Comparison of ENCODE assay signal across 8 mouse cellular contexts in the genomic region with DNA sequence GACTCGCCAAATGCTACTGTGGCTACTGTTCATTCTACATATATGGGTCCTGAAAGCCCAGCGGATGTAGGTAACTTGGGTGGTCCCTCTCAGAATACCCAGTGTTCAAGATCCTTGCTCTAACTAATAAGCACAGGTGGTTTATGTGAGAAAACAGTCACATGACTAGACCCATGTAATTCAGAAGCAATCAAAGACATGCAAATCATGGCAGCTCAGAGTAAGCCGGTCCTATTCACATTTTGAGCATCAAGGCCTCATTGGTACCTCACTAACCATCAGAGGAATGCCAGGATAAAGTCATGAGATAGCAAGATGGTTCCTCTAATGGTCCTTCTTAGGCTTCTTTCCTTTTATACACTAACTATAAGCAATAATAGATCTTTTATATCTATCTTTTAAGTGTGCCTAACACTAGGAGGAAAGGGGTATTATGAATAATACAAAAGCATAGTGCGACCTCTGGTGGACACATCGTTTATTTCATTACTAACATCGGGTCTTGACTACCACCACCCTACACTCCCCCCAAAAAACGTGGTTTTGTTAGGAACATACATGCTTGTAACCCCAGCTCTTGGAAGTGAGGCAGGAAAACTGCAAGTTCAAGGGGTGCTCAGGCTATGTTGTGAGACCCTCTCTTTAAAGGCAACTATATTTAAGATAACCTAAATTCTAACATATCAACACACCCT. TPM values are rescaled to one million over a fixed set of nuclear protein-coding genes. Genes with fewer than 3 reads are reported as not detected.
DNase-seq lines count a peak whose midpoint lies in the region; ATAC-seq and TF ChIP-seq lines count a peak whose summit lies in the region.

No protein-coding gene starts in this region.

- 40% methylated on average over 7 of the region's 7 CpGs for WGBS in lung, adult 2 months

- H3K4me3 ChIP-seq in brown adipose tissue, adult 24 weeks (ENCODE audit: insufficient read depth, low read depth, low read length) = 0 out of 2 replicates have a peak overlapping the region, but pooled peaks have one; percentile 18
- H3K4me3 ChIP-seq in lung, adult 2 months (replicated peaks; ENCODE audit: extremely low read depth, low read depth, low read length) = no peak overlapping the region

- peak; percentile 34; the same call in 1 of the 2 replicates for ATAC-seq in neutrophil, adult 5-6 weeks (ENCODE audit: extremely low read depth, insufficient number of reproducible peaks, low FRiP score, poor library complexity, severe bottlenecking)

- DNase-seq in testis, postnatal 10 days (ENCODE audit: low spot score) = peak; percentile 75
- DNase-seq in testis, postnatal 14 days (ENCODE audit: low spot score) = no peak
- peak; percentile 33 for DNase-seq in gastrocnemius, postnatal 14 days
- peak; percentile 58 to 73 for DNase-seq in kidney, postnatal 36 days
- peak; percentile 17 for DNase-seq in lung, adult 2 months
- no peak for DNase-seq in ovary, postnatal 10 days (ENCODE audit: low spot score)

- intact Hi-C loops in gastrocnemius, postnatal 14 days (cut with DNase I; ENCODE audit: low total_unique reads) = loop anchor here (5.0 to 10.0 kb wide), 3 partner anchors 48 to 205 kb away; no protein-coding TSS in a partner anchor

- peak; percentile 14 for TF ChIP-seq CTCF in lung, adult 2 months (IDR thresholded peaks at IDR 0.05; ENCODE audit: insufficient read depth, low read length)

- H3K27ac ChIP-seq in brown adipose tissue, adult 24 weeks (replicated peaks; ENCODE audit: low read depth, low read length) = no peak overlapping the region

- no peaks in the 10 kb centered on the region for H3K4me1 ChIP-seq in brown adipose tissue, adult 24 weeks (ENCODE audit: control insufficient read depth, insufficient read depth, insufficient read length, low read length)
- H3K4me1 ChIP-seq in lung, adult 2 months (ENCODE audit: control insufficient read depth, insufficient read depth, low read length) = 0 out of 2 replicates have a peak, but pooled peaks cover 2% of the 10 kb centered on the region

- no peak for TF ChIP-seq POLR2A in lung, adult 2 months (IDR thresholded peaks at IDR 0.05; ENCODE audit: borderline replicate concordance, extremely low read depth, low read depth, low read length)

RNA-seq across cellular contexts. Expression of a gene that starts 2.0 kb away (rescaled TPM):
- polyA plus RNA-seq in brown adipose tissue, adult 24 weeks (2012; ENCODE audit: insufficient read depth, insufficient read length, missing spikeins) = 1.7 and 2.6 TPM in 2 replicates
- total RNA-seq in gastrocnemius, postnatal 14 days (2021) = 1 to 10 TPM; 2.8 to 3.4 TPM
- 2.4 and 3.6 TPM in 2 replicates for polyA plus RNA-seq in lung, adult 2 months (2012; rRNA removed)
- 8.2 and 10.0 TPM in 2 replicates for total RNA-seq in neutrophil, adult 5-6 weeks (2017)

Comparison
In these comparisons a context has a peak if more than half of its experiments do, and no peak if none do; other contexts are left out.
1. DNase-seq: peak in testis, postnatal 10 days (single experiment), gastrocnemius, postnatal 14 days (single experiment), kidney, postnatal 36 days (2 of 2) and lung, adult 2 months (single experiment); none in testis, postnatal 14 days (single experiment) and ovary, postnatal 10 days (single experiment).